Mouse (Mus musculus) megakaryocyte, embryonic 14.5 days (primary cell): ENCODE measurements around the gene Chadl.

Experiments
- FLI1 ChIP-seq: IDR thresholded peaks from 2 replicates; pipeline ENCODE4 v1.6.1; 2012; ENCODE audit warnings: low read length, inconsistent platforms, mixed read lengths
- GATA1 ChIP-seq: IDR thresholded peaks from 3 replicates; pipeline ENCODE4 v1.6.1; 2012; ENCODE audit warnings: mixed read lengths, low read length, inconsistent platforms, borderline replicate concordance

DNA sequence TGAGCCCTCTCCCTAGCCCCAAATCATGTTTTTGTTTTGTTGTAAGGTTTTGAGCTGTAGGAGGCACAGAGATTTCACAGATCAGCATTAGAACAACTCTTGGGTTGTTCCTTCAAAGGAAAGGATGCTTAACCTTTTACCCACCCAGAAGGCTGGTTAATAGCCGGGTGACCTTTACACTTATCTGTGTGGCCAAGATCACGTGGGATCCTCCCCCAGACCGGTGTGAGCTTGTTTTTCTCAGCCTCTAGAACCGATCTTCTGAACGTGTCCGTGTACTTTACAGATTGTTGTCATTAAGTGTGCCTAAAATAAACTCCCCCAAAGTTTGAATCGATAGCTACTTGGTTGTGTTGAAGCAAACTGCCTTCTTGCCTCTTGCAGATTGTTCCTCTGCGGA is 3.5 kb upstream of the Chadl start:
- no peak for TF ChIP-seq GATA1
- TF ChIP-seq FLI1: no peak
